Mouse (Mus musculus): ENCODE measurements around the gene Snx29.
"Not testable (repeated sequence)": the region's sequence is repeated elsewhere in the genome, so short reads cannot be mapped to it uniquely, and the experiment has no call there.

The Snx29 gene

DNA sequence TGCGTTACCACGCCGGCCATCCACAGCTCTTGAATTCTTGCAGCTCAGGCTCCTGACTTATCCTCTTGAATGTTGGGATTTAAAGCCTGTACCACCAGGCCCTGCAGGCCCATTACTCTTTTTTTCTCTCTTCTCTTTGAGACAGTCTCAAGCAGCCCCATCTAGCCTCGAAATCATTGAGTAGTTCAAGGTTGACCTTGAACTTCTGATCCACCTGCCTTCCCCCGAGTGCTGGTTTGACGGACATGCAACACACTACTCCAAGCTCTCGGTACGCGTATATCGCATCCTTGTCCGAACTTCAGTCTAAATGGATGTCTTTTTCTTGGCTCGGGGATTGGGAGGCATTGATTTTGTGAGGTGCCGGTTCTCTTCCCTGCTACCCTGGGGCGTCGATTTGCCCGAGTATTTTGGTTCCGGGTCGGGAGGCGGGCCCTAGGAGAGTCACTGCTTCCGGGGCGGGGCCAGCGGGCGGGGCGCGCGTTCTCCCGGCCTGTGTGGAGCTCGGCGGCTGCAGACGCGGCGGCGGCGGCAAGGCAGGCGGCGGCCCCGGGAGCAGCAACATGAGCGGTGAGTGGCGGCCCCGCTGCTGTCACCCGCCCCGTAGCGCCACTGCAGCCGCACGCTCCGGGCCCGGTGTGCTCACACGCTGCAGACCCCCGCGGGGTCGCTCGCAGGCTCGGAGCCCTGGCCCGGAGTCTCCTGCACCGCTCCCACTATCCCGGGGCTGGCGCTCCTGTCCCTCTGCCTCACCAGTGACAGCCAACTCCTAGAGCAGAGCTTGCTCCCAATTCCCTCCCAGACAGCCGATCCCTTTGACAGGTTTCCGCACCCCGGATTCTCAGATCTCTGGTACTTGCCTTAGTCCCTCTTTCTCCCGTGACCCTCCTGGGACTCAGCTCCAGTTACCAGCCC lies at the start of gene Snx29:
Gene Snx29 (plus strand): TSS at position 500 of the 915 bp plus-strand sequence.
- DNase-seq (ENCODE audit: low read depth, low spot score): peak; percentile 92

DNA sequence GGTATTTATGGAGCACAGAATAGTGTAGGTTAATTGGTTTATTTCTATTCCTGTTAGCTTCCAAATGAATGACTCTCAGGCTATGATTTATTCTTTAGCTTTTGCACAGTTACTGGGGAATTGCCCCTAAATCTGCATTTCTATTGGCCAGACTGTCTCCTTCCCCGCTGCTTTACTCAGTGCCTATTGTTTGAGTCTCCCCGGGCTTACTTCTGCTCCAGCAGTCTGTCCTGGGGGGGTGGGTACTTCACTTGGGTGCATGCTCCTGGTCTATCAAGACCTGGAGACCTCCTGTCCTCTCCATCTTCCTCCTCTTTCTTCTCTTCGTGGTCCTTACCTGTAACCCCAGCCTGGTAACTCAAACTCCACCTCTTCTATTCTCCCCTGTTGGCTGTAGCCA lies 45.8 kb upstream of the Snx29 start:
- DNase-seq (ENCODE audit: low read depth, low spot score): no peak

DNA sequence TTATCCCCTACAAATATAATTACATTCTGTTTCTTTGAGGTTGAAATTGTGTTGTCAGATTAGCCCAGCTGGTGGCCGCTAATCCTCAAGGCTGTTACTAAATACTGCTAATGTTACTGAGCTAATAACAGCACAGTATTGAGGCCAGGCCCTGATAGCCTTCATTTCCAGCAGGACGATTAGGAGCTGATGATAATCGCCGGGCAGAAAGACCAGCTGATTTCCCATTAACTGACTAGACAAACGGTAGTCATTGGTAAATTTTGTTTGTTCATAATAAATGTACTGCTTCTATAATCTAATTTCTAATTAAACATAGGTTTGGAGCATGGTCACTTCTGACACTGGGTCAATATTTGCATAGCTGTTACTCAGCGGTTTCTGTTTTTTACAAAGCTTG lies 43.9 kb upstream of the Snx29 start:
- peak; percentile 49 for DNase-seq (ENCODE audit: low read depth, low spot score)

DNA sequence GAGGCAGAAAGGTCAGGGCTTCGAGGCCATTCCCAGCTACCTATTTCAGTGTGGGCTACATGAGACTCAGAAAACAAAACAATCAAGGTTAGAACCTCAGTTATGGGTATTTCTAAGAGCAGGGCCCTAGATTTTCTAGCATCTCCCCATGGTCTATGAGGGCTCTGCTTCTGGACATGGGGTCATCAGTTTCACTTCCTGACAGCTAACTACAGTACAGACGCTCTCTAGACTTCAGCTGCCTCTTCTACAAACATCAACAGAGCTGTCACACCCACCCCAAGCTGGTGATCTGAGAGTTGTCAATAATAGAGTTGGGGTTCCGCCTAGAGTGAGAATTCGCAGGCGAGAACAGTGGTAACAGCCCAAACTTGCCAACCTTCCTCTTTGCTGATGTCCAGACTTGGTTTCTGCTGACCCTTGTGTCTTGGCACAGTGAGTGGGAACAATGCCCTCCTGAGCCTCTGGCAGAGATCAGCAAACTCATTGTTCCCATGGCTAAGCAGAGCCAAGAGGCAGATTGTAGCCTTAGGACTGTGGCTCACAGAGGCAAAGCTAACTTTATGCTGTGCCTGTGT lies 40.0 kb upstream of the Snx29 start:
- no peak for DNase-seq (ENCODE audit: low read depth, low spot score)

DNA sequence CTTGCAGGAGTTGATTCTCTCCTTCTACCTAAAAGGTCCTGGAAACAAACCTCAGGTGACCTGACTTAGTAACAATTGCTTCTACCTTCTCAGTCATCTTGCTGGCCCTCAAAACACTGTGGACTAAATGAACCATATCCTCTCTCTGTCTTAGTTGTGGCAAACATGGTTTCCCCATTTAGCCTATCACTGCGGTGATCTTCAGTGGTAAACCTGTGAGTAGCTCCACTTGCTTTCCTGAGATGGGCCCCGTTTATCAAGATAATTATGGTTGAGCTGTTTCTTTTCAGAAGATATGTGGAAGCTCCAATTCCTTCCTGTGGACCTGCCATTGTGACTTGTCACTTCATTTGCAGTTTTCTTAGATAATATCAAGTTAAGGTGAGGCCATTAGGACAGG lies 37.8 kb upstream of the Snx29 start:
- no peak for DNase-seq (ENCODE audit: low read depth, low spot score)

DNA sequence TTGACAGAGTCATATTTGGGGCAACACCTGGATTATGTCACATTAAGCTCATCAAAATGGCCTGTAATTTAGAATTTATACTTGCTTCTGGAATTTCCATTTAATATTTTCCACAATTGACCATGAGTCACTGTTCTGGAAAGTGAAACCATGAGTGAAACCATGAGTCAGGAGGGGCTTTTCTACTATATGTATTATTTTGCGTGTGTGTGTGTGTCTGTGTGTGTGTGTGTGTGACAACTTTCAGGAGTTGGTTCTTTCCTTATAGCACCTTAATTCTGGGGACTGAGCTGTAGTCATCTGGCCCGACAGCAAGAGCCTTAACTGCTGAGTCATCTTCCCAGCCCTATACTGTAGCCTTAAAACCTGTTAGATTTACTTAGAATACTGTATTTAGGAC lies 36.8 kb upstream of the Snx29 start:
- DNase-seq (ENCODE audit: low read depth, low spot score): no peak

DNA sequence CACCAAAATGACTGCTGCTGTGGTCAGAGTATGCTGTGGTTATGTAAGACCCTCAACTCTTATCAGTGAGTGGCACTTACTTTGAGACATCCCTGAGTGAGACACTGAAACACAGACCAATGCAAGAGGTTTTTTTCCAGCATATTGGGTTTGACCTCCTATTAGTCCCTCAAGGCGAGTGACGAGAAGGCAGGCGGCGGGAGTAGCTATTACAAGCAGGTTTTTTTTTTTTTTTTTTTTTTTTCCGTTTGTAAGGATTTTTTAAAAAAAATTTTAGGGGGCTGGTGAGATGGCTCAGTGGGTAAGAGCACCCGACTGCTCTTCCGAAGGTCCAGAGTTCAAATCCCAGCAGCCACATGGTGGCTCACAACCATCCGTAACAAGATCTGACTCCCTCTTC lies 33.8 kb upstream of the Snx29 start:
- not testable (repeated sequence) for DNase-seq (ENCODE audit: low read depth, low spot score)

DNA sequence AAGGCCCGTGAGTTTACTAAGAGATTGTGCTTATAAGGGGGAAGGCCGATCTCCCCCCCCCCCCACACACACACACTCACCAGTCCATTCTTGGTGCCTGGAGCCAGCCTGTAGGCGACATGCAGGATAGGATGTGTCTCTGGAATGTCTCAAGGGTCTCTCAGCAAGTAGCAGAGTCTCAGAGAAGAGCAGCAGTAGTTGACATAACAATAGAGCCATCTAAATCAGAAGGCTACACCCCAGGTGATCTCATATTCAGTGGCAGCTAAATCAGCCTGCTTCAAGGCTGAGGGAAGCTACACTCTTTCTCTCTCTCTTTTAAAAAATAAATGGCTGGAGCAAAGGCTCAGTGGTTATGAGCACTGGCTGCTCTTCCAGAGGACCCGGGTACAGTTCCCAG lies 27.1 kb upstream of the Snx29 start:
- DNase-seq (ENCODE audit: low read depth, low spot score): not testable (repeated sequence)

DNA sequence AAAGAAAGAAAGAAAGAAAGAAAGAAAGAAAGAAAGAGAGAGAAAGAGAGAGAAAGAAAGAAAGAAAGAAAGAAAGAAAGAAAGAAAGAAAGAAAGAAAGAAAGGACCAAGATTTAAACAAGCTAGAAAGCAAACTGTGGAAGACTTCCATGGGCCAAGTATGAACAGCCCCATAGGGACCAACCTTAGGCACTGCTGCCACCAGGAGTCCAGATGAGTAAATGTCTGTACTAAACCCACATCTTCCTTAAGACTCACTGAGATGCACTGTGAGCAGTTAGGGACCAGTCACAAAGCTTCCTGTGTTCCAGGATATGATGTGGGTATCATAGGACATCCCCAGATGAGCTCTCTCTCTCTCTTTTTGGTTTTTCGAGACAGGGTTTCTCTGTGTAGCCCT lies 25.0 kb upstream of the Snx29 start:
- DNase-seq (ENCODE audit: low read depth, low spot score): peak; percentile 43

DNA sequence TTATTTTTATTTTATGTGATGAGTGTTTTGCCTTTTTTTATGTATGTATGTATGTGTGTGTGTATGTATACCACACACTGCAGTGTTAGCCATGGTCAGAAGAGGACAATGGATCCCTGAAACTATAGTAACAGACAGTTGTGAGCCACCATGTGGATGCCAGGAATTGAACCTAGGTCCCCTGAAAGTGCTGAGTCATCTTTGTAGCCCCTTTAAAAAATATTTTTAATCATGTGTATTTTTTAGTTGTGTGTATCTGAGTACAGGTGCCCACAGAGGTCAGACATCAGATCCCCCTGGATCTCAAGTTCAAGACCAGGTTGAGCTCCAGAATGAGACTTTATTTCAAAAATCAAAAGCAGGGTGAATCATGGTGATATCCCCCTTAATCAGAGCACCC lies 19.0 kb upstream of the Snx29 start:
- no peak for DNase-seq (ENCODE audit: low read depth, low spot score)

DNA sequence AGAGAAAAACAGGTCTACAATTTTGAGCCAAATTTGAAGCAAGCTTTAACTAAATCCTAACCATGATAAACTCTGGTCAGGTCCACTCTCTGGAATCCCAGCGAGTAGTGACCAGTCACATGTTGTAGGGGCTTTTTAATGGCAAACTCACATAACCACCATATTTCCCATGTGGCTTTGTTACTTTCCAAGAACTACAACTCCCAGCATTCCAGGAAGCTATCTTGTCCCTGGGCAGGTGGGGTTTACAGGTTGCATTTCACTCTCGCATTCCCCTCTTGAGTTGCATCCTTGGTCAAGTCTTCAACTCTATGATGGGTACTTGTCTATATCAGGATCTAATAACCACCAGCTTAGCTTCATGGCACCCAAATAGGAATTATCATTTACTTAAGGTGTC lies 17.2 kb upstream of the Snx29 start:
- no peak for DNase-seq (ENCODE audit: low read depth, low spot score)

DNA sequence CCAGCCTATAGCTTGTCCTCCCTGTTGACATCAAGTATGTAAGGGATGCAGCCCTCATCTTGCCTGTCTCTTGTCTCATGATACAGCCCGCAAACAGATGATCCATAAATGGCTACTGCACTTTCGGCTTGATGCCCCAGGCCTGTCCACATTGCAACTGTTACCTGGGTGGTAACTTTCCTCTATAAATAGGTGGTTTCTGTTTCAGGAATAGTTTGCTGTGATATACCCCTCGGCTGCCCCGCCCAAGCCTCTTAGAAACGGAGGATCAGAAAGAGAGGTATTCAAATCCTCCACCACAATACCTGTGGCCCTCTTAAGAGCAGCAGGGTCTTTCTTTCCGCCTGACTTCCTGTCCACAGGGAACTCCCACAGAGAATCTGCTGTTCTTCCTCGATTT lies 9.2 kb upstream of the Snx29 start, which contains the start of gene Tnfrsf17:
Gene Tnfrsf17 (plus strand): TSS at position 301 of the 400 bp plus-strand sequence.
- no peak for DNase-seq (ENCODE audit: low read depth, low spot score)

DNA sequence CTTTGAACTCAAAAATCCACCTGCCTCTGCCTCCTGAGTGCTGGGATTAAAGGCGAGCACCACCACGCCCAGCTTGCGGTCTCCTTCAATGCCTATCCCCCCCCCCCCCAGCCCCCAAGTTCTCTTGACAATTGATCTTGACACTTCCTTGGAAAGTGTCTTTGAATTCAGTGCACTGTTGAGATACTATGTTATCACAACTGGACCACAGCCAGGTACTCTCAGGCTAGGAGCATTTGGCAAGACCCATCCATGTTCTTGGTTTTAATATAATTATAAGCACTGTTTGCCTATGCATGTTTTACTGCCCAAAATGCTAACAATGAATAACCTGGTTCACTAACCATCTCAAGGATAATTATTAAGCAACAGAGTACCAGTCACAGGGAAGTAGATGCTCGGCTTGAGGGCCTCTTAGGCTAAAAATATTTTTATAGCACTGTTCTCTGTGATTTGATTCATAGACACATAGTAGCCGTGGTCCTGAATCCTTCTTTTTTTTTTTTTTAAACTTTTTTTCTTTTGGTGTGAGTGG lies 6.9 kb upstream of the Snx29 start:
- no peak for DNase-seq (ENCODE audit: low read depth, low spot score)

DNA sequence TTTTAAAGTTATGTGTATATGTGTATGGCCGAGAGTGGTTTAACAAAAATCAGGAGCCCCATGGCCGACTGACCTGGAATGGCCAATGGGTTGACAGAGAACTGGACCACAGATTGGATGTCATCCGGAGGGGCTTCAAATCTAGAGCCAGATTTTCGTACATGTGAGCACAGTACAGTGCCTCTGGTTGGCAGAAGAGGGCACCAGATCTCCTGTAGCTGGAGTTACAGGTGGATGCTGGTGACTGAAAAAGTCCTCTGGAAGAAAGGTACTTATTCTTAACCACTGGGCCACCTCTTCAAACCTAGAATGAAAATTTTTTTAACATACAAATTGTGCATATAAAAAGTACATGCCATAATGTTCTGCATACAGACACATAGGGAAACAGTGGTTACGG lies 6.0 kb upstream of the Snx29 start:
- DNase-seq (ENCODE audit: low read depth, low spot score): no peak

DNA sequence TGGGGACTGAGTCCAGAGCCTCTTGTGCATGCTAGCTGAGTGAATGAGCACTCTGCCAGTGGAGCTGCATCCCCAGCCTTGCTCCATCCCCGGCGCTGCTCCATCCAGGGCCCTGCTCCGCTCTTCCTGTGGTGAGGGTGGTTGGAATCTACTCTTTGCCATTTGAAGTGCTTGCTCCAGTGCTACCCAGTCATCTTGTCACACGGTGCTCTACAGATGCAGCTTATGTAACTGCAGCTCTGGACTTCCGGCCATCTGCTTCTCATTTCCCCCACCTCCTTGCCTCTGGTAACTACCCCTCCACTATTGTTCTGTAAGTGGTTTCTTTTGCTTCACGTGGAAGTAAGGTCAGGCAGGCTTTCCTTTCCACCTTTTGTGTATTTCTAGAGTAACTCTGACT lies 5.4 kb upstream of the Snx29 start:
- no peak for DNase-seq (ENCODE audit: low read depth, low spot score)

DNA sequence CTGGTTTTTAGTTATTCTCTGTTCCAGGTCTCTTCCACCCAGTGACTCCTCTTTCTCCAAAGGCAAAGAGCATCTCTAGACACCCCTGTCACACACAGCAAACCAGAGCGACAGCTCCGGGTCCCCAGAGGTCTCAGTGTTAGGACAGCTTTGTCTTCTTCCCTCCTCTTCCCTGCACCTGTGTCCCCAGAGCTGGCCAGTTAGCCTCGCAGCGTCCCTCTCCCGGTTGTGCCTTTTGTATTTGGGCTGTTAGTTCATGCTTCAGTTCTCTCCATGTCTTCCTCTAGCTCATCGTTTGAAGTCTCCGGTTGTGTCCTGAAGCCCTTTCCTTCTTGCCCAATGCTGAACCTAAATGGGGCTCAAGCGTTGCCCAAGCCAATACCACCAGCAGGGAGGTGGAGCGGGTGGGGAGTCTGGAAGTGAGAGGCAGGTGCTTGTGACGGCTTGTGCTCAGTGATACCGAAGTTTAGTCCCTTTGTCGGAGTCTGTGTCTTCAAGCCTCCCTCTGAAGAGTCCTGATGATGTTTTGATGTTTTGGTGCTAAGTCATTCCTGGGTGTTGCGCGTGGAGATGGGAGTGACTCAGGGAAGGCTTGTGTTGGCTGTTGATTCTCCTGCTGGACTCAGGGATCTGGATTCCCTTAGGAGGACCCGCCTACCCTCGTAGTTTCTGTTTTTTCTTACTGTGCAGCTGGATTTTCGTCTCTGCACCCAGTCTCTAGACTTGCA lies 780 bp downstream of the Snx29 start:
- DNase-seq (ENCODE audit: low read depth, low spot score): peak; percentile 4

DNA sequence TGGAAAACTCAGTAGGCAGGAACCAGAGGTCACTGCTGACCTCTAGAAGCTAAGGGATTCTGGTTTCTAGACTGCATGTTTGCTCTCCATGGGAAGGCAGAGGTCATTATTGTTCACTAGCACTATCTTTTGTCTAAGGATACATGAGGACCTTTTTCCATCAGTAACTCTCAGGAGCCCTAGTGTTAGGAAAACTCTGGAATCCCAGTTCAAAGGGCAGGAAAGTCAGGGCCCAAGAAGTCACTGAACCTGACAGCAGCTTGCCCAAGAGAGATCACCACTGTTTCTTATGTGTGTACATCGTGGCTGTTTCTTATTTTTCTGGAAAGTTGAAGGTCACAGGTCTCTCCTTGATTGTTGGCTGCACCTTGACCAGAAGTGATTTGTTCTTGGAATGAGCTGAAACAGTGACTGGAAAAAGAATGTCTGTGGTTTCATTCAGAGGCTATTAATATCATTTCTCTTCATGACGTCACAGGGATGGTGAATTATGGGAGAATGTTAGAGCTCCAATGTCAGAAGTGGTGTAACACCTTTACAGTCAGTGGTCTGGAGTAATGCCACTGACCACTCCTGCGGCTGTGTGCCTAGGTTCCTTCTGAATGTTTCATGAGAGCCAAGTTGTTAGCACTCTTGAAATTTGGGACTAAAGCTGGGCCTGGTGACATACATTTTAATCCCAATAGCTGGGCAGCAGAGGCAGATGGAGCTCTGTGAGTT lies 7.5 kb downstream of the Snx29 start:
- no peak for DNase-seq (ENCODE audit: low read depth, low spot score)

DNA sequence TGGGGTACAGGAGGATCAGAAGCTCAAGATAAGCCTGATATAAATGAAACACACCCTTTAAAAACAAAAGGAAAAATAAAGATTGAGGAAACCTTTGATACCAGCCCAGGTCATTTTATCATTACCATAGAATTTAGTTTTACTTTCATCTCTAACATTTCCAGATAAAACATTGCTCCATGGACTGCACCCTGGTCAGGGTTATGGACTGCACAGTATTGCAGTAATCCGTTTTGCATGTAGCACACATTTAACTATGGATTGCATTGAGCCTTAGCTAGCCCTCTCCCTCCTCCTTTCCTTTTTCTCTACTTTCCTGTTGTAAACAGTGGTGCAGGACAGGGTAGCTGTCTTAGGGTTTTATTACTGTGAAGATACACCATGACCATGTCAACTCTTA lies 8.3 kb downstream of the Snx29 start:
- DNase-seq (ENCODE audit: low read depth, low spot score): no peak

DNA sequence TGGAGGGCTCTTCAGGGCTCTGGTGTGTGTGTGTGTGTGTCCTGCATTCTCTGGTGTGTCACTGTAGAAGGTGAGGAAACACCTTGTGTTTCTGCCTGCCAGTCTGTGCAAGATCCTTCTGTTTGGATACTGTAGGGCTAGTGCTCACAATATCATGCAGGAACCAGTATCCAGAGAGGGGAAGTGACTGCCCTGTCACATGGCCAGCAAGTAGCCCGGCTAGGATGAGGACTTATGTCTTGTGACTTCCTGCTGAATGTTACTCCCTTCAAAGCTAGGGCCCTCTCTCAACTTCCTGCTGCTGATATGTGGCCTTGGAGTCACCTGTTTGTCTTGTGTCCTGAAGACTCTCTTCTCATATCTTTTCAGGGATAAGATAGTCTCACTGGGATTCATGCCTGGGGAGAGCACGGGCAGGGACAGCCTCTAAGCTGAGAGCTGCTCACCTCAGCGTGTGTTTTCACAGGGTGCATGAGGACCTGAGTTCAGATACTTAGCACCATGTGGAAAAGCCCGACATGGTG lies 20.6 kb downstream of the Snx29 start:
- no peak for DNase-seq (ENCODE audit: low read depth, low spot score)

DNA sequence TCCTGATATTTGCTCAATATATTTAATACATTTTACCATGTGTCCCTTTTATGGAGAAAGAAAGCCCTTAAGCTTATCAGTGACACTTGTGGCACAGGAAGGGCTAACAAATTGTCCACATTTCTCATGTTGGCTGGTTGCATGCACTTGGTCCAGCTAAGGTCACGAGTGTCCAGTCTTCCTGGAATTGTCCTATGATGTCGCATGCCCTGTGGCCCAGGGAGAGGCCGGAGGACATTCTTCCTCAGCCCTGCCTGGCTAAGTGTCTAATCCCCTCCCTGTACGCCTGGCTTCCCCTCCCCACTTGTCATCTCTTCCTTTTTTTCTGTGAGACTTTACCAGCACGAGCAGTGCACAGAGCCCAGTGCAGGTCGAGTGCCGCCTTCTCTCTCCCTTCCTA lies 29.2 kb downstream of the Snx29 start:
- DNase-seq (ENCODE audit: low read depth, low spot score): no peak

DNA sequence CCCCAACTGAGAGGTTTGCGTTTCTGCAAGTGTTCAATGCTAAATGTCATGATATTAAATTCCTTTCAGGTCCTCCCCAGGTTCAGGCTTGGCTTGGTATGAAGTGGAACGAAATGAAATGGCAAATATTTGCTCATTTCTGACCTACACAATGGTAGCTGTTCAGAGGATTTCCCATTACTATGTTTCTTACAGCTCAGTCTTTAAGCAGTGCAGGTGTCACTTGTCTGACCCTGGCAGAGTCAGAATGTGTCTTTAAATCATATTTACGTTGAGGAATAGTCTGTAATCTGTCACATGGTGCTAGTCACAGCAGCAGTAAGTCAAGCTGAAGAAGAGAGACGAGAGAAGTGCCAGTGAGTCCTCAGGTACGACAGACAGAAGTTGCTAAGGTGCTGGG lies 36.5 kb downstream of the Snx29 start:
- DNase-seq (ENCODE audit: low read depth, low spot score): no peak

All from retina, postnatal 7 days (tissue).